ENCODE assay signal across 21 mouse cellular contexts in genomic region chr15:6715237-6715636, GRCm38 (mm10). TPM values are rescaled to one million over a fixed set of nuclear protein-coding genes. Genes with fewer than 3 reads are reported as not detected.
DNase-seq lines count a peak whose midpoint lies in the region; ATAC-seq and TF ChIP-seq lines count a peak whose summit lies in the region.
"Had no signal": no experiment of that assay in that cellular context is flagged by ENCODE, and none has a peak within 500 bp of the region (broad histone marks: within the 10 kb centered on the region; RNA-seq: fewer than 3 reads in every experiment).

No protein-coding gene starts in this region.

- peak overlapping the region; percentile 38; the same call in 1 of the 2 replicates for H3K27ac ChIP-seq in heart, embryonic 11.5 days (ENCODE audit: low read depth, low read length)
- H3K27ac ChIP-seq in intestine, embryonic 15.5 days = no peak overlapping the region
- no peak overlapping the region for H3K27ac ChIP-seq in intestine, postnatal 0 days (ENCODE audit: low read depth, low read length)
- H3K27ac ChIP-seq in liver, embryonic 13.5 days = peak overlapping the region; percentile 71; the same call in 1 of the 2 replicates
- 0 out of 2 replicates have a peak overlapping the region, but pooled peaks have one; percentile 45 for H3K27ac ChIP-seq in stomach, postnatal 0 days (replicated peaks)
- H3K27ac ChIP-seq: embryonic facial prominence, embryonic 12.5 days; layer of hippocampus, adult 2 months; limb, embryonic 13.5 days; lung, embryonic 15.5 days; midbrain, embryonic 13.5 days; neural tube, embryonic 13.5 days had no signal

- H3K9ac ChIP-seq in heart, embryonic 11.5 days (ENCODE audit: low read depth, low read length) = peak overlapping the region; percentile 11; the same call in 1 of the 2 replicates
- no peak overlapping the region for H3K9ac ChIP-seq in intestine, embryonic 15.5 days
- H3K9ac ChIP-seq in intestine, postnatal 0 days (ENCODE audit: low read depth, low read length) = no peak overlapping the region
- peak overlapping the region; percentile 37; the same call in 1 of the 2 replicates for H3K9ac ChIP-seq in liver, embryonic 13.5 days
- no peak overlapping the region for H3K9ac ChIP-seq in stomach, postnatal 0 days (ENCODE audit: low read length)
- H3K9ac ChIP-seq: embryonic facial prominence, embryonic 12.5 days; limb, embryonic 13.5 days; lung, embryonic 15.5 days; midbrain, embryonic 13.5 days; neural tube, embryonic 13.5 days had no signal

- peak overlapping the region; percentile 36 for H3K4me2 ChIP-seq in heart, embryonic 11.5 days
- H3K4me2 ChIP-seq in intestine, embryonic 15.5 days (replicated peaks) = no peak overlapping the region
- no peak overlapping the region; the same call in 1 of the 2 replicates for H3K4me2 ChIP-seq in intestine, postnatal 0 days (replicated peaks; ENCODE audit: low read depth)
- H3K4me2 ChIP-seq in liver, embryonic 13.5 days = peak overlapping the region; percentile 39
- 0 out of 2 replicates have a peak overlapping the region, but pooled peaks have one; percentile 8 for H3K4me2 ChIP-seq in stomach, postnatal 0 days (replicated peaks; ENCODE audit: low read depth)
- H3K4me2 ChIP-seq: embryonic facial prominence, embryonic 12.5 days; limb, embryonic 13.5 days; lung, embryonic 15.5 days; midbrain, embryonic 13.5 days; neural tube, embryonic 13.5 days had no signal

- no peak for TF ChIP-seq CTCF in intestine, postnatal 0 days (IDR thresholded peaks at IDR 0.05; ENCODE audit: low read depth)
- no peak for TF ChIP-seq CTCF in stomach, postnatal 0 days (IDR thresholded peaks at IDR 0.05; ENCODE audit: low read depth)

- H3K36me3 ChIP-seq in heart, embryonic 11.5 days (ENCODE audit: control insufficient read depth, insufficient read depth, low read length) = no peaks in the 10 kb centered on the region
- H3K36me3 ChIP-seq in intestine, embryonic 15.5 days = no peaks in the 10 kb centered on the region
- no peaks in the 10 kb centered on the region for H3K36me3 ChIP-seq in intestine, postnatal 0 days (ENCODE audit: control insufficient read depth, insufficient read depth)
- peaks cover 12% of the 10 kb centered on the region for H3K36me3 ChIP-seq in liver, embryonic 13.5 days
- no peaks in the 10 kb centered on the region; the same call in 1 of the 2 replicates for H3K36me3 ChIP-seq in stomach, postnatal 0 days (ENCODE audit: control insufficient read depth, insufficient read depth, low read length)
- H3K36me3 ChIP-seq: embryonic facial prominence, embryonic 12.5 days; lung, embryonic 15.5 days had no signal

- 29% methylated on average over 6 of the region's 6 CpGs for WGBS in heart, embryonic 11.5 days (ENCODE audit: insufficient replicate concordance)
- 72% methylated on average over 6 of the region's 6 CpGs for WGBS in intestine, embryonic 15.5 days
- 64% methylated on average over 6 of the region's 6 CpGs for WGBS in intestine, postnatal 0 days
- 52% methylated on average over 6 of the region's 6 CpGs for WGBS in liver, embryonic 13.5 days (ENCODE audit: insufficient replicate concordance)
- 63% methylated on average over 6 of the region's 6 CpGs for WGBS in stomach, postnatal 0 days

- no peak for TF ChIP-seq EP300 in stomach, postnatal 0 days (optimal IDR thresholded peaks at IDR 0.05)

- 0 out of 2 replicates have a peak, but pooled peaks have one; percentile 57 for ATAC-seq in heart, embryonic 11.5 days (replicated peaks; ENCODE audit: insufficient number of reproducible peaks, low FRiP score, low TSS enrichment)
- ATAC-seq in intestine, embryonic 15.5 days = 0 out of 2 replicates have a peak, but pooled peaks have one; percentile 27
- ATAC-seq in intestine, postnatal 0 days = no peak
- peak; percentile 57; the same call in 1 of the 2 replicates for ATAC-seq in liver, embryonic 13.5 days (ENCODE audit: low read depth)
- no peak for ATAC-seq in stomach, postnatal 0 days (ENCODE audit: low FRiP score, low TSS enrichment)
- ATAC-seq: forebrain, embryonic 14.5 days; hindbrain, embryonic 16.5 days; midbrain, embryonic 13.5 days had no signal

- H3K4me1 ChIP-seq in heart, embryonic 11.5 days (ENCODE audit: control insufficient read depth, insufficient read depth, low read length) = peaks cover 36% of the 10 kb centered on the region
- H3K4me1 ChIP-seq in intestine, embryonic 15.5 days (replicated peaks) = peaks cover 13% of the 10 kb centered on the region; the same call in 1 of the 2 replicates
- H3K4me1 ChIP-seq in intestine, postnatal 0 days (replicated peaks; ENCODE audit: control insufficient read depth, insufficient read depth, low read length) = 0 out of 2 replicates have a peak, but pooled peaks cover 3% of the 10 kb centered on the region
- H3K4me1 ChIP-seq in liver, embryonic 13.5 days (replicated peaks) = peaks cover 64% of the 10 kb centered on the region
- peaks cover 3% of the 10 kb centered on the region; the same call in 1 of the 2 replicates for H3K4me1 ChIP-seq in stomach, postnatal 0 days (replicated peaks; ENCODE audit: control insufficient read depth, insufficient read depth)

- H3K27me3 ChIP-seq in heart, embryonic 11.5 days (ENCODE audit: control insufficient read depth, insufficient read depth, low read length) = no peaks in the 10 kb centered on the region
- H3K27me3 ChIP-seq in intestine, embryonic 15.5 days (replicated peaks) = no peaks in the 10 kb centered on the region
- no peaks in the 10 kb centered on the region for H3K27me3 ChIP-seq in intestine, postnatal 0 days (replicated peaks; ENCODE audit: control insufficient read depth, insufficient read depth, low read length)
- no peaks in the 10 kb centered on the region for H3K27me3 ChIP-seq in liver, embryonic 13.5 days
- H3K27me3 ChIP-seq in stomach, postnatal 0 days (ENCODE audit: control insufficient read depth, insufficient read depth, low read length) = no peaks in the 10 kb centered on the region
- H3K27me3 ChIP-seq: embryonic facial prominence, embryonic 12.5 days; limb, embryonic 13.5 days; lung, embryonic 15.5 days; midbrain, embryonic 13.5 days; neural tube, embryonic 13.5 days had no signal

- DNase-seq in heart, adult 8-10 months (ENCODE audit: low spot score) = no peak
- no peak for DNase-seq in liver, embryonic 13.5 days
- no peak for DNase-seq in stomach, postnatal 0 days (ENCODE audit: low spot score)
- DNase-seq in embryo, embryonic 10 days (ENCODE audit: low spot score) = no peak
- DNase-seq: adrenal gland, postnatal 25 days; cerebellum, adult 8-10 months; gastrocnemius, postnatal 10 days; kidney, adult 18-20 months; layer of hippocampus, postnatal 36 days; thymus, postnatal 36 days had no signal

- H3K4me3 ChIP-seq in heart, embryonic 11.5 days (ENCODE audit: low read depth, low read length) = no peak overlapping the region; the same call in 1 of the 2 replicates
- no peak overlapping the region for H3K4me3 ChIP-seq in intestine, embryonic 15.5 days (replicated peaks)
- H3K4me3 ChIP-seq in intestine, postnatal 0 days (ENCODE audit: low read depth, low read length) = no peak overlapping the region
- H3K4me3 ChIP-seq in liver, embryonic 13.5 days (replicated peaks) = peak overlapping the region; percentile 11; the same call in 1 of the 2 replicates
- H3K4me3 ChIP-seq in stomach, postnatal 0 days (ENCODE audit: low read depth, low read length) = no peak overlapping the region
- H3K4me3 ChIP-seq: embryonic facial prominence, embryonic 12.5 days; layer of hippocampus, adult 2 months; limb, embryonic 13.5 days; lung, embryonic 15.5 days; midbrain, embryonic 13.5 days; neural tube, embryonic 13.5 days had no signal

- no peaks in the 10 kb centered on the region for H3K9me3 ChIP-seq in heart, embryonic 11.5 days (replicated peaks; ENCODE audit: control insufficient read depth, low read length)
- H3K9me3 ChIP-seq in intestine, embryonic 15.5 days = no peaks in the 10 kb centered on the region
- peaks cover 3% of the 10 kb centered on the region; the same call in 1 of the 2 replicates for H3K9me3 ChIP-seq in intestine, postnatal 0 days (ENCODE audit: control insufficient read depth)
- H3K9me3 ChIP-seq in liver, embryonic 13.5 days (replicated peaks) = no peaks in the 10 kb centered on the region
- no peaks in the 10 kb centered on the region for H3K9me3 ChIP-seq in stomach, postnatal 0 days (ENCODE audit: control insufficient read depth, low read length)
- H3K9me3 ChIP-seq: embryonic facial prominence, embryonic 12.5 days; lung, embryonic 15.5 days; midbrain, embryonic 13.5 days; neural tube, embryonic 13.5 days had no signal

RNA-seq across cellular contexts. Expression of gene Rictor, which starts 7.1 kb away (rescaled TPM):
- 35.0 and 38.4 TPM in 2 replicates for polyA plus RNA-seq in heart, embryonic 11.5 days (2014; fragmentation: Nextera tagmentation; extraction: Ambion mirVana)
- total RNA-seq in heart, adult 8-10 months (2022) = 10 to 100 TPM; 10.3 to 12.8 (median 11.7) TPM
- 32.6 and 36.9 TPM in 2 replicates for polyA plus RNA-seq in intestine, embryonic 15.5 days (2015; fragmentation: Nextera tagmentation; extraction: Ambion mirVana)
- polyA plus RNA-seq in intestine, postnatal 0 days (2015; fragmentation: Nextera tagmentation; extraction: Ambion mirVana) = 13.5 and 15.7 TPM in 2 replicates
- polyA plus RNA-seq in liver, embryonic 13.5 days (2015; fragmentation: Nextera tagmentation; extraction: Ambion mirVana) = 17.6 and 21.4 TPM in 2 replicates
- polyA plus RNA-seq in stomach, postnatal 0 days (2015; fragmentation: Nextera tagmentation; extraction: Ambion mirVana) = 17.1 and 18.1 TPM in 2 replicates

Comparison
In these comparisons a context has a peak if more than half of its experiments do, and no peak if none do; other contexts are left out.
1. ATAC-seq: peak in heart, embryonic 11.5 days (single experiment), intestine, embryonic 15.5 days (single experiment) and liver, embryonic 13.5 days (single experiment); none in intestine, postnatal 0 days (single experiment) and stomach, postnatal 0 days (single experiment).
2. H3K27ac ChIP-seq: peak in heart, embryonic 11.5 days (single experiment), liver, embryonic 13.5 days (single experiment) and stomach, postnatal 0 days (single experiment); none in intestine, embryonic 15.5 days (single experiment) and intestine, postnatal 0 days (single experiment).
3. H3K4me2 ChIP-seq: peak in heart, embryonic 11.5 days (single experiment), liver, embryonic 13.5 days (single experiment) and stomach, postnatal 0 days (single experiment); none in intestine, embryonic 15.5 days (single experiment) and intestine, postnatal 0 days (single experiment).
4. H3K9ac ChIP-seq: peak in heart, embryonic 11.5 days (single experiment) and liver, embryonic 13.5 days (single experiment); none in intestine, embryonic 15.5 days (single experiment), intestine, postnatal 0 days (single experiment) and stomach, postnatal 0 days (single experiment).